Mouse (Mus musculus): ENCODE results near the gene 4931428L18Rik.

GRCm38 (mm10) chr1:31088686-31089085 lies 133.8 kb downstream of the 4931428L18Rik start:
- TF ChIP-seq CTCF (IDR thresholded peaks at IDR 0.05; ENCODE audit: low read depth, low read length) = no peak
- no peak for TF ChIP-seq POLR2A (IDR thresholded peaks at IDR 0.05; ENCODE audit: borderline replicate concordance, low read depth, low read length)

Measured in bone marrow macrophage, adult 2 months (primary cell).